21 mouse cellular contexts compared by ENCODE assay signal in genomic region chr1:132922257-132922656, GRCm38 (mm10). TPM values are rescaled to one million over a fixed set of nuclear protein-coding genes. Genes with fewer than 3 reads are reported as not detected.
DNase-seq lines count a peak whose midpoint lies in the region; ATAC-seq lines count a peak whose summit lies in the region.
"Had no signal": no experiment of that assay in that cellular context is flagged by ENCODE, and none has a peak within 500 bp of the region (broad histone marks: within the 10 kb centered on the region; RNA-seq: fewer than 3 reads in every experiment).

No protein-coding gene starts in this region.

- DNase-seq in retina, postnatal 1 day, result peak; percentile 46
- no peak for DNase-seq in retina, embryonic 14.5 days (ENCODE audit: low spot score)
- no peak for DNase-seq in gastrocnemius, postnatal 14 days
- DNase-seq in lung, adult 18-20 months, result no peak
- DNase-seq: adrenal gland, postnatal 25 days; cerebellum, postnatal 10 days; gastrocnemius, postnatal 36 days; kidney, postnatal 10 days; layer of hippocampus, adult 9-11 months; lung, postnatal 10 days; right cerebral cortex, postnatal 14 days had no signal

- peaks cover 11% of the 10 kb centered on the region for H3K27me3 ChIP-seq in hindbrain, embryonic 12.5 days
- H3K27me3 ChIP-seq in midbrain, embryonic 12.5 days, result peaks cover 10% of the 10 kb centered on the region
- no peaks in the 10 kb centered on the region; the same call in 1 of the 2 replicates for H3K27me3 ChIP-seq in kidney, embryonic 14.5 days (ENCODE audit: control insufficient read depth, insufficient read depth, low read length)

- H3K9me3 ChIP-seq in hindbrain, embryonic 12.5 days (replicated peaks), result no peaks in the 10 kb centered on the region
- no peaks in the 10 kb centered on the region for H3K9me3 ChIP-seq in midbrain, embryonic 12.5 days
- H3K9me3 ChIP-seq in kidney, embryonic 14.5 days (ENCODE audit: control insufficient read depth, low read length), result no peaks in the 10 kb centered on the region
- H3K9me3 ChIP-seq: heart, embryonic 12.5 days; limb, embryonic 13.5 days; liver, embryonic 15.5 days; stomach, embryonic 15.5 days had no signal

- no peak overlapping the region for H3K4me3 ChIP-seq in hindbrain, embryonic 12.5 days
- H3K4me3 ChIP-seq in midbrain, embryonic 12.5 days, result no peak overlapping the region
- H3K4me3 ChIP-seq in kidney, embryonic 14.5 days (ENCODE audit: low read length), result no peak overlapping the region
- H3K4me3 ChIP-seq: erythroblast, embryonic 14.5 days; heart, embryonic 12.5 days; limb, embryonic 13.5 days; liver, embryonic 15.5 days; myocyte; stomach, embryonic 15.5 days had no signal

- 75% methylated on average over 9 of the region's 9 CpGs for WGBS in hindbrain, embryonic 12.5 days
- 78% methylated on average over 9 of the region's 9 CpGs for WGBS in midbrain, embryonic 12.5 days
- 94% methylated on average over 9 of the region's 9 CpGs for WGBS in kidney, embryonic 14.5 days

- H3K4me1 ChIP-seq in hindbrain, embryonic 12.5 days, result peaks cover 38% of the 10 kb centered on the region
- H3K4me1 ChIP-seq in midbrain, embryonic 12.5 days, result peaks cover 41% of the 10 kb centered on the region
- H3K4me1 ChIP-seq in kidney, embryonic 14.5 days (ENCODE audit: control insufficient read depth, insufficient read depth, low read length), result no peaks in the 10 kb centered on the region
- H3K4me1 ChIP-seq: liver, embryonic 15.5 days had no signal

- no peaks in the 10 kb centered on the region for H3K36me3 ChIP-seq in hindbrain, embryonic 12.5 days
- H3K36me3 ChIP-seq in midbrain, embryonic 12.5 days, result no peaks in the 10 kb centered on the region
- no peaks in the 10 kb centered on the region for H3K36me3 ChIP-seq in kidney, embryonic 14.5 days (ENCODE audit: control insufficient read depth, insufficient read depth, low read length)
- H3K36me3 ChIP-seq: heart, embryonic 12.5 days; limb, embryonic 13.5 days; liver, embryonic 15.5 days; stomach, embryonic 15.5 days had no signal

- H3K9ac ChIP-seq in hindbrain, embryonic 12.5 days, result no peak overlapping the region
- no peak overlapping the region for H3K9ac ChIP-seq in midbrain, embryonic 12.5 days (replicated peaks)
- H3K9ac ChIP-seq in kidney, embryonic 14.5 days (ENCODE audit: low read depth, low read length), result no peak overlapping the region
- H3K9ac ChIP-seq: heart, embryonic 12.5 days; limb, embryonic 13.5 days; liver, embryonic 15.5 days; stomach, embryonic 15.5 days had no signal

- no peak overlapping the region for H3K4me2 ChIP-seq in hindbrain, embryonic 12.5 days (replicated peaks)
- no peak overlapping the region for H3K4me2 ChIP-seq in midbrain, embryonic 12.5 days (replicated peaks)
- H3K4me2 ChIP-seq in kidney, embryonic 14.5 days (replicated peaks; ENCODE audit: low read depth, low read length), result no peak overlapping the region
- H3K4me2 ChIP-seq: heart, embryonic 12.5 days; limb, embryonic 13.5 days; liver, embryonic 15.5 days; stomach, embryonic 15.5 days had no signal

- H3K27ac ChIP-seq in hindbrain, embryonic 12.5 days, result peak overlapping the region; percentile 49; the same call in 1 of the 2 replicates
- peak overlapping the region; percentile 4; the same call in 1 of the 2 replicates for H3K27ac ChIP-seq in midbrain, embryonic 12.5 days (replicated peaks)
- H3K27ac ChIP-seq in kidney, embryonic 14.5 days (ENCODE audit: low read depth, low read length), result no peak overlapping the region
- H3K27ac ChIP-seq: limb, embryonic 13.5 days; liver, embryonic 15.5 days; stomach, embryonic 15.5 days had no signal

- intact Hi-C loops in gastrocnemius, postnatal 14 days (cut with DNase I; ENCODE audit: low total_unique reads), result no loop called here

- ATAC-seq in hindbrain, embryonic 12.5 days (ENCODE audit: low FRiP score), result 0 out of 2 replicates have a peak, but pooled peaks have one; percentile 41
- peak; percentile 45; the same call in 1 of the 2 replicates for ATAC-seq in midbrain, embryonic 12.5 days (ENCODE audit: low FRiP score, low read depth)
- no peak for ATAC-seq in kidney, embryonic 14.5 days (ENCODE audit: low FRiP score, low TSS enrichment)
- ATAC-seq: intestine, postnatal 0 days had no signal

RNA-seq across cellular contexts. Expression of gene Lrrn2, which starts 42.2 kb away (rescaled TPM):
- 17.0 and 18.8 TPM in 2 replicates for polyA plus RNA-seq in hindbrain, embryonic 12.5 days (2016; fragmentation: Nextera tagmentation; extraction: Ambion mirVana)
- 19.6 and 24.4 TPM in 2 replicates for polyA plus RNA-seq in midbrain, embryonic 12.5 days (2016; fragmentation: Nextera tagmentation; extraction: Ambion mirVana)
- total RNA-seq in gastrocnemius, postnatal 14 days (2021), result 1 to 10 TPM; 1.6 to 3.1 TPM
- 2.4 and 4.1 TPM in 2 replicates for polyA plus RNA-seq in kidney, embryonic 14.5 days (2014; fragmentation: Nextera tagmentation; extraction: Ambion mirVana)
- polyA plus RNA-seq: erythroblast, embryonic 14.5 days had no signal
